In genomic region chr7:28181376-28181775, GRCm38 (mm10) we compare ENCODE assay signal across 10 mouse cellular contexts. TPM values are rescaled to one million over a fixed set of nuclear protein-coding genes. Genes with fewer than 3 reads are reported as not detected.
DNase-seq lines count a peak whose midpoint lies in the region; ATAC-seq and TF ChIP-seq lines count a peak whose summit lies in the region.
"Had no signal": no experiment of that assay in that cellular context is flagged by ENCODE, and none has a peak within 500 bp of the region (broad histone marks: within the 10 kb centered on the region; RNA-seq: fewer than 3 reads in every experiment).

No protein-coding gene starts in this region.

- no peak for TF ChIP-seq CTCF in liver, embryonic 14.5 days (IDR thresholded peaks at IDR 0.05; ENCODE audit: low read depth)
- TF ChIP-seq CTCF in olfactory bulb, adult 2 months (IDR thresholded peaks at IDR 0.05; ENCODE audit: insufficient read depth, low read depth, low read length), result no peak

- 85% methylated on average over 12 of the region's 12 CpGs for WGBS in liver, embryonic 14.5 days (ENCODE audit: insufficient replicate concordance)
- WGBS in olfactory bulb, adult 2 months, result 94% methylated on average over 12 of the region's 12 CpGs

- no peaks in the 10 kb centered on the region for H3K9me3 ChIP-seq in megakaryocyte, embryonic 14.5 days
- no peaks in the 10 kb centered on the region for H3K9me3 ChIP-seq in liver, embryonic 14.5 days (ENCODE audit: control insufficient read depth, low read length)

- H3K27me3 ChIP-seq in megakaryocyte, embryonic 14.5 days (replicated peaks), result no peaks in the 10 kb centered on the region
- H3K27me3 ChIP-seq in liver, embryonic 14.5 days (ENCODE audit: control insufficient read depth, insufficient read depth, low read length), result no peaks in the 10 kb centered on the region

- H3K4me1 ChIP-seq in megakaryocyte, embryonic 14.5 days, result peaks cover 17% of the 10 kb centered on the region
- H3K4me1 ChIP-seq in liver, embryonic 14.5 days (replicated peaks; ENCODE audit: control insufficient read depth in 2 of 2, insufficient read depth in 2 of 2, low read length in 1 of 2), result peaks cover 10 to 15% of the 10 kb centered on the region in 2 experiments
- H3K4me1 ChIP-seq in olfactory bulb, adult 2 months (ENCODE audit: control insufficient read depth, insufficient read depth, low read length), result peaks cover 13% of the 10 kb centered on the region

- H3K27ac ChIP-seq in liver, embryonic 14.5 days, result peak overlapping the region; percentile 83
- no peak overlapping the region for H3K27ac ChIP-seq in olfactory bulb, adult 2 months (ENCODE audit: insufficient read depth, low read depth, low read length)

- TF ChIP-seq POLR2A in olfactory bulb, adult 2 months (IDR thresholded peaks at IDR 0.05; ENCODE audit: insufficient read depth, low read depth, low read length), result no peak

- no peak for TF ChIP-seq EP300 in liver, embryonic 14.5 days (IDR thresholded peaks at IDR 0.05; ENCODE audit: low read depth)

- peak overlapping the region; percentile 12 for H3K4me3 ChIP-seq in megakaryocyte, embryonic 14.5 days (replicated peaks)
- no peak overlapping the region for H3K4me3 ChIP-seq in liver, embryonic 14.5 days (ENCODE audit: insufficient read depth in 1 of 2, low read depth in 2 of 2, low read length in 2 of 2)
- 0 out of 2 replicates have a peak overlapping the region, but pooled peaks have one; percentile 15 for H3K4me3 ChIP-seq in olfactory bulb, adult 2 months (ENCODE audit: insufficient read depth, low read depth, low read length)

- H3K4me2 ChIP-seq in liver, embryonic 14.5 days (ENCODE audit: low read depth), result peak overlapping the region; percentile 97

- peak overlapping the region; percentile 54 for H3K9ac ChIP-seq in liver, embryonic 14.5 days (replicated peaks)

- no peak for ATAC-seq in megakaryocyte, adult 5-6 weeks (ENCODE audit: poor library complexity, severe bottlenecking)
- ATAC-seq in liver, embryonic 14.5 days (ENCODE audit: insufficient read depth), result no peak

- peak; percentile 48 for DNase-seq in cerebellum, adult 11-12 months
- no peak for DNase-seq in cerebellum, postnatal 36 days
- DNase-seq in liver, embryonic 14.5 days (ENCODE audit: low read depth in 3 of 3, low spot score in 3 of 3), result no peak
- no peak for DNase-seq in thymus, postnatal 25 days
- DNase-seq in layer of hippocampus, postnatal 36 days, result no peak
- DNase-seq: left cerebral cortex, postnatal 4 days had no signal

- peaks cover 78% of the 10 kb centered on the region for H3K36me3 ChIP-seq in megakaryocyte, embryonic 14.5 days (replicated peaks; ENCODE audit: low read length)
- H3K36me3 ChIP-seq in liver, embryonic 14.5 days (replicated peaks; ENCODE audit: control insufficient read depth, insufficient read depth, low read depth), result peaks cover 31% of the 10 kb centered on the region

RNA-seq across cellular contexts. Expression of gene Dyrk1b, which starts 2.1 kb away (rescaled TPM):
- 49.2 and 72.9 TPM in 2 replicates for polyA plus RNA-seq in megakaryocyte, embryonic 14.5 days (2012; ENCODE audit: insufficient read depth, low replicate concordance)
- 3.0 and 3.5 TPM in 2 replicates for total RNA-seq in megakaryocyte, adult 5-6 weeks (2015)
- total RNA-seq in megakaryocyte, adult 5-6 weeks (2017), result 2.7 and 5.3 TPM in 2 replicates
- 2.7 and 3.6 TPM in 2 replicates for polyA plus RNA-seq in liver, embryonic 14.5 days (2012; rRNA removed)
- polyA plus RNA-seq in liver, embryonic 14.5 days (2014; fragmentation: Nextera tagmentation; extraction: Ambion mirVana), result 1.9 and 2.5 TPM in 2 replicates
- not detected in 2 replicates for polyA plus RNA-seq in olfactory bulb, adult 2 months (2012; ENCODE audit: insufficient read depth, insufficient read length, low replicate concordance, missing spikeins)
- total RNA-seq in layer of hippocampus, postnatal 36 days (2021), result 10 to 100 TPM; 45.7 to 52.4 TPM

RNA-seq across cellular contexts. Expression of gene Fbl, which starts 11.9 kb away (rescaled TPM):
- 156 and 233 TPM in 2 replicates for polyA plus RNA-seq in megakaryocyte, embryonic 14.5 days (2012; ENCODE audit: insufficient read depth, low replicate concordance)
- total RNA-seq in megakaryocyte, adult 5-6 weeks (2015), result 75.0 and 75.5 TPM in 2 replicates
- 85.1 and 88.7 TPM in 2 replicates for total RNA-seq in megakaryocyte, adult 5-6 weeks (2017)
- 135 and 219 TPM in 2 replicates for polyA plus RNA-seq in liver, embryonic 14.5 days (2012; rRNA removed)
- polyA plus RNA-seq in liver, embryonic 14.5 days (2014; fragmentation: Nextera tagmentation; extraction: Ambion mirVana), result 24.4 and 29.7 TPM in 2 replicates
- polyA plus RNA-seq in olfactory bulb, adult 2 months (2012; ENCODE audit: insufficient read depth, insufficient read length, low replicate concordance, missing spikeins), result not detected in 2 replicates
- 10 to 100 TPM; 48.3 to 55.8 TPM for total RNA-seq in layer of hippocampus, postnatal 36 days (2021)

RNA-seq across cellular contexts. Expression of gene 9530053A07Rik, which starts 52.1 kb away (rescaled TPM):
- polyA plus RNA-seq in megakaryocyte, embryonic 14.5 days (2012; ENCODE audit: insufficient read depth, low replicate concordance), result not detected in 2 replicates
- not detected in 2 replicates for total RNA-seq in megakaryocyte, adult 5-6 weeks (2015)
- total RNA-seq in megakaryocyte, adult 5-6 weeks (2017), result 0.04 TPM in 1 of 2 replicates, not detected in the other
- not detected in 2 replicates for polyA plus RNA-seq in liver, embryonic 14.5 days (2012; rRNA removed)
- polyA plus RNA-seq in liver, embryonic 14.5 days (2014; fragmentation: Nextera tagmentation; extraction: Ambion mirVana), result not detected in 2 replicates
- polyA plus RNA-seq in olfactory bulb, adult 2 months (2012; ENCODE audit: insufficient read depth, insufficient read length, low replicate concordance, missing spikeins), result not detected in 2 replicates
- not detected for total RNA-seq in layer of hippocampus, postnatal 36 days (2021)
- total RNA-seq: heart, adult 8-10 months; left cerebral cortex, postnatal 4 days had no signal

Comparison
In these comparisons a context has a peak if more than half of its experiments do, and no peak if none do; other contexts are left out.
1. H3K4me3 ChIP-seq: peak in megakaryocyte, embryonic 14.5 days (single experiment) and olfactory bulb, adult 2 months (single experiment); none in liver, embryonic 14.5 days (0 of 2).
2. RNA of gene Dyrk1b, which starts 2.1 kb away (polyA plus RNA-seq): 49.2 to 72.9 TPM in megakaryocyte, embryonic 14.5 days; 1.9 to 3.6 TPM in liver, embryonic 14.5 days and not detected in olfactory bulb, adult 2 months; every median in the first group is over 10 times any median in the second.
3. RNA of gene Fbl, which starts 11.9 kb away (polyA plus RNA-seq): 156 to 233 TPM in megakaryocyte, embryonic 14.5 days and 24.4 to 219 TPM in liver, embryonic 14.5 days; not detected in olfactory bulb, adult 2 months; every median in the first group is over 10 times any median in the second.